Mouse (Mus musculus): Measurements from ENCODE around the gene Hsd3b1. TPM values are rescaled to one million over a fixed set of nuclear protein-coding genes. Genes with fewer than 3 reads are reported as not detected.
"Not testable (repeated sequence)": the region's sequence is repeated elsewhere in the genome, so short reads cannot be mapped to it uniquely, and the experiment has no call there.

Hsd3b1 gene
- not detected for total RNA-seq (2021)
- long read RNA-seq, experiment 1 = 0 reads
- long read RNA-seq, experiment 2 = 0 reads

- intact Hi-C loops (cut with DNase I) = no loop called here
- DNase-seq = no peak
Observed at GRCm38 (mm10) chr3:98859576-98859975, at the start of gene Hsd3b1. Gene Hsd3b1 (minus strand): TSS chr3:98859794.

- DNase-seq = no peak
- intact Hi-C loops (cut with DNase I) = loop anchor here (5.0 kb wide), 2 partner anchors 75 to 1040 kb away; no protein-coding TSS in a partner anchor
Observed at GRCm38 (mm10) chr3:98897606-98898005, 38.0 kb upstream of the Hsd3b1 start.

GRCm38 (mm10) chr3:98895071-98895601 is 35.5 kb upstream of the Hsd3b1 start:
- peak in 1 of 2 experiments; percentile 5 for DNase-seq
- intact Hi-C loops (cut with DNase I) = loop anchor here (5.0 kb wide), 2 partner anchors 77 to 1042 kb away; no protein-coding TSS in a partner anchor

- DNase-seq = no peak
- intact Hi-C loops (cut with DNase I) = no loop called here
Observed at GRCm38 (mm10) chr3:98893057-98893772, 33.6 kb upstream of the Hsd3b1 start, which contains the start of gene Hao2. Gene Hao2 (minus strand): TSS chr3:98893239.

DNA sequence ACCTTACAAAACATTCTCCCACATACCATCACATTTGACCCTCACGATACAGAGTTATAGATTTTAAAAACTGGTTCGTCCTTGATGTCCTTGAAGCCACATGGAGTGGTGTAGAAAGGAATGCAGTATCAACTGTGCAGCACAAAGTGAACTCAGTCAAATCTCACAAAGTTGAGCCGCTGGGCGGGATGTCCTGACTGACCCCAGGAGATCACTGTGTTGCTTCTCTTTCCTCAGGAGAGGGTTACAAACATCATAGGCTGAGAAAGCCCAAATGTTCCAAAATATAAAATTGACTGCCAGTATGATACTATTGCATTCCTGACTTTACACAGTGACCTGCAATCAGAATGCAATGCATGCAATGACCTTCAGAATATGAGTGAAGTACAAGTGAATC is 30.8 kb upstream of the Hsd3b1 start:
- DNase-seq = no peak
- intact Hi-C loops (cut with DNase I) = no loop called here

GRCm38 (mm10) chr3:98888206-98888605 is 28.6 kb upstream of the Hsd3b1 start:
- intact Hi-C loops (cut with DNase I) = no loop called here
- DNase-seq = no peak

DNA sequence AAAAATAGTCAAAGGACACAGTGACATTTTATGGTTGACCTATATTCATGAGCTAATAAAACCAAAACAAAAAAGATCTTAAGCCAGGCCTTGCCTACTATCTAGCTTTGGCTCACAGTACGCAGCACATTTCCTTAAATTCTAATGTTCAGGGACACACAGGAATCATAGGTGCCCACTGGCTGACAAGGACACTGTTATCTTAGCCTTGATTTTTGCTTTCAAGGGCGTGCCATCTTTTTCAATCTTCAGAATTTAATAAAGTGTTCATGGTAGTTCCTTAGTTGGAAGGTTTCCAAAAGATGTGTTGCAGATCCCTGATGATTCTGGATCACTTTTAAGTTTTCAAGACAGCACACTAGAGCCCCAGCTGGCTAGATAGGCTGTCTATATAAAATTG is 21.2 kb upstream of the Hsd3b1 start:
- intact Hi-C loops (cut with DNase I) = no loop called here
- DNase-seq = no peak

DNA sequence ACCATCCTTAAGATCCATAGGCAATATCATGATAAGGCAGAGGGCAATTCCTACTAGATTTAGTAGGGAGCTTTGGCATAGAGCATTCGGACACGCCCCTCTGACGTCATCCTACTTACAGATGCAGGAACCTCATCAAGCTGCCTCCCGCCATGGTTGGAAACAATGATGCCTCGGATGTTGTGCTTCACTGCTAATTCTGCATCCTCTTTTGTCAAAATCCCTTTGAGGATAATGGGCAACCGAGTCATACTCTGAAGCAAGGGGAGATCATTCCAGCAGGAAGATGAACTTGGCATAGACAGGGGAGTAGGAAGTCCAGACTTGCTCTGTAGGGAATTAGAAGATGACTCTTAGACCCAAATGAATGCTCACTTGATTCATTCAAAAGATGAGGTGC is 20.6 kb upstream of the Hsd3b1 start:
- intact Hi-C loops (cut with DNase I) = no loop called here
- no peak for DNase-seq

DNA sequence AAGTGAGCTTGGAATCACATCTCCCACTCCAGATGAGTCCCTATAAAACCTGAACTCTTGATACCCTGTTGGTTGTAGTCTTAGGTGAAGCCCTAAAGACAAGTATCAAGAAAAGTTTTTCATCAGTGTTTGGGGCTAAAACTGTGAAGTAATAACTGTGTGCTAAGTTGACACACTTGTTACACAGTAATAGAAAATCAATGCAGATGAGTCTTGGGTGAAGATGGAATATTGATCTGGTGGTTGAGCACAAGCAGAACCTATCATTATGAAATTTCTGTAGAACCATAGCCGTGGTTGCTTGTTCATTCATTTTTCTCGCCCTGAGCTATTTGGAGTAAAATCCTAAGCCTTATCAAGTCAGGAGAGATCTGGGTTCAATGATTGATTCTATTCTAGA is 8.6 kb upstream of the Hsd3b1 start:
- intact Hi-C loops (cut with DNase I) = no loop called here

DNA sequence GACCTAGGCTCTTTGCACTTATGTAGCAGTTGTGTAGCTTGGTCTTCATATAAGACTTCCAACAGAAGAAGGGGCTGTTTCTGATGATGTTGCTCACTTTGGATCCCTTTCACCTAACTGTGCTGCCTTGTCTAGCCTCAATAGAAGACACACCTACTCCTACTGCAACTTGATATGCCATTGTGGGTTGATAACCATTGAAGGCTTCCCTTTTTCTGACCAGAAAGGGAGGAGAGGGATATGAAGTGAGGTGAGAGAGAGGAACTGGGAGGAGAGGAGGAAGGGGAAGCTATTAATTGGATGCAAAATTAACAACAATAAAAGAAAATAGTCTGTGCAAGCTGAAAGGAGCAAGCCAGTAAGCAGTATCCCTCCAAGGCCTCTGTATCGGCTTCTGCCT is 3.2 kb upstream of the Hsd3b1 start:
- DNase-seq = no peak
- intact Hi-C loops (cut with DNase I) = no loop called here

More for the DNA sequence above, 8.6 kb upstream of the Hsd3b1 start:
- no peak for DNase-seq

- intact Hi-C loops (cut with DNase I) = no loop called here
- no peak for DNase-seq
Observed at GRCm38 (mm10) chr3:98858051-98858450, 1.5 kb downstream of the Hsd3b1 start.

GRCm38 (mm10) chr3:98856892-98857291 is 2.7 kb downstream of the Hsd3b1 start:
- intact Hi-C loops (cut with DNase I) = no loop called here
- no peak for DNase-seq

- intact Hi-C loops (cut with DNase I) = no loop called here
- DNase-seq = no peak
Observed at GRCm38 (mm10) chr3:98855160-98855559, 4.4 kb downstream of the Hsd3b1 start.

- intact Hi-C loops (cut with DNase I) = no loop called here
Observed at GRCm38 (mm10) chr3:98853685-98854084, 5.9 kb downstream of the Hsd3b1 start.

GRCm38 (mm10) chr3:98853051-98853450 is 6.5 kb downstream of the Hsd3b1 start:
- intact Hi-C loops (cut with DNase I) = no loop called here

More at GRCm38 (mm10) chr3:98853685-98854084, 5.9 kb downstream of the Hsd3b1 start:
- DNase-seq = no peak

GRCm38 (mm10) chr3:98852631-98853030 is 7.0 kb downstream of the Hsd3b1 start:
- DNase-seq = no peak
- intact Hi-C loops (cut with DNase I) = no loop called here

More at GRCm38 (mm10) chr3:98853051-98853450, 6.5 kb downstream of the Hsd3b1 start:
- no peak for DNase-seq

GRCm38 (mm10) chr3:98851853-98852252 is 7.7 kb downstream of the Hsd3b1 start:
- intact Hi-C loops (cut with DNase I) = no loop called here
- DNase-seq = no peak

- intact Hi-C loops (cut with DNase I) = no loop called here
- no peak for DNase-seq
Observed at GRCm38 (mm10) chr3:98850262-98850661, 9.3 kb downstream of the Hsd3b1 start.

DNA sequence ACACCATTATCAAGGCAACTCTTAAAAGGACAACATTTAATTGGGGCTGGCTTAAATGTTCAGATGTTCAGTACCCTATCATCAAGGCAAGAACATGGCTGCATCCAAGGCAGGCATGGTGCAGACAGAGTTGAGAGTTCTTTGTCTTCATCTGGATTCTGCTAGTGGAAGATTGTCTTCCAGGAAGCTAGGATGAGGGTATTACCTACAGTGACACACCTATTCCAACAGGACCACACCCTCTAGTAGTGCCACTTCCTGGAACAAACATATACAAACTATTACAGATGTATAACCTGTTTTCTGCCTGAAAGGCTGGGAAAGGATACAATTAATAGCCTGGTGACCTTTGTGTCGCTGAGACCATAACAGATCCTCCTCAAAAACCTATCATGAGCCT is 10.7 kb downstream of the Hsd3b1 start:
- no peak for DNase-seq
- intact Hi-C loops (cut with DNase I) = no loop called here

DNA sequence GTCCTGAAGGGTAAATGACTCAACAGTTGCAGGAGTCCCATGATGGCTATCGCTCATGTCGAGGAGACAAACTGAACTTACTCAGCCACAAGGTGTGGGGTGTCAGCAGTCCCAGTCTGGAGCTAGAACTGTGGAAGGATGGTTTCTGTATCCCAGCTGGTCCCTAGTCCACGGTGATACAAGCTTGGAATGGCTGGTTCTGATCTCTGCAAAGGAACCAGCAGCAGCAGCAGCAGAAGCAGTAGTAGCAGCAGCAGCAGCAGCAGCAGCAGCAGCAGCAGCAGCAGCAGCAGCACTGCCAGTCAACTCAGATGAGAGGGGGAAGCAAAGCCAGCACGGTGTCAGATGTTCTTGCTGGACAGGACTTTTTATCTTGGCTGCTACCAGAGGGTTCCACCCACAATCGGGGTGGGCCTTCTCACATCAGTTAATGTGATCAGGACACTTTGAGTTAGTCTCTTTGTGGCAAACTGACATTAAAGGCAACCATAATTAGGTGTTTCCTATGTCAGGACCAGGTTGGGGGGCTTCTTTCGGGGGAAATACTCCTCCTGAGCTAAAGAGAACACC is 45.4 kb downstream of the Hsd3b1 start, which contains the start of gene Hsd3b6:
Hsd3b6 (minus strand) TSS at position 343 of the 570 bp plus-strand sequence.
- no peak for DNase-seq
- intact Hi-C loops (cut with DNase I) = no loop called here

GRCm38 (mm10) chr3:98812653-98813052 is 46.9 kb downstream of the Hsd3b1 start:
- DNase-seq = not testable (repeated sequence)
- intact Hi-C loops (cut with DNase I) = loop anchor here (2.0 kb wide), 1 partner anchor 94 kb away; no protein-coding TSS in a partner anchor

Data from heart, postnatal 14 days (tissue).